Mouse (Mus musculus): ENCODE results near the gene Fbxo6. TPM values are rescaled to one million over a fixed set of nuclear protein-coding genes. Genes with fewer than 3 reads are reported as not detected.

Fbxo6 gene
- total RNA-seq (2023), result 17.5 TPM

DNA sequence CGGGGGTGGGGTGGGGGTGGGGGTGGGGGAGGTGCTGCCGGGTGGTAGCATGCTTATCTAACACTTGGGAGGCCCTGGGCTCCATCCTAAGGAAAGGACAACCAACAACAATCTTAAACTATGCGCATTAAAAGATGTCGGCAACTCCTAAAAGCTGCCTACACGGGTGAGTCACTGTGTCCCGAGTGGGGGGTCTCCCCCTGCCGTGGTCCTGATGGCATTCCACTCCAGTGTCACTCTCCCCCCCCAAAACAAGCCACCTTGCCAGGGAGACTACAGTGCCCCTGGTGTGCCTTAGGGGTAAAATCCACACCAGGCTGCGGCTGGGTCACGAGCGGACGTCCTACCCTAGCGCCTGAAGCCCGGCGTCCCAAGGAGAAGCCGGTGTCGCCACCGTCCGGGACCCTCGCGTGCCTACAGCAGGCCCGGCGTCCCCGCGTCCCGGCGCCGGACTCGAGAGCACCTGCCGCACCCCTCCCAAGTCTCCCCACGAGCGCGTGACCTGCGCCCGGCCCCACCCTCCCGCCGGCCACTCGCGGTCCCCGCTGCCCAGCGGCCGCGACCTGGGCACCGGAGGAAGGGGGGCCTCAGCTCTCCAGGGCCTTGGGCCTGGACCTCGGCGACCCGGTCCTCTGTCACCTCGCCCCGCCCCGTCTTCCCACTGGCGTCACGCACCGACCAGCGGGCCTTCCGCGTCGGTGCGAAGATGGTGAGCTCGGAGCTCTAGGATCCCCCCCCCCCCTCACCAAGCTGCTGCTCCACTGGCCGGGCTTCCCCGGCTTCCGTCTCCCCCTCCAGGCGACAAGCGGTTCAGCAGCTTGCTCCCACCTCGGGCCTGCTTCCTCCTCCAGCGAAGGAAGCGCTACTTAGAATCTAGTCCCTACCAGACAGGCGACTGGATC, at the start of gene Fbxo6:
Gene Fbxo6, minus strand, starts transcription at position 874 of the 902 bp plus-strand sequence.

DNA sequence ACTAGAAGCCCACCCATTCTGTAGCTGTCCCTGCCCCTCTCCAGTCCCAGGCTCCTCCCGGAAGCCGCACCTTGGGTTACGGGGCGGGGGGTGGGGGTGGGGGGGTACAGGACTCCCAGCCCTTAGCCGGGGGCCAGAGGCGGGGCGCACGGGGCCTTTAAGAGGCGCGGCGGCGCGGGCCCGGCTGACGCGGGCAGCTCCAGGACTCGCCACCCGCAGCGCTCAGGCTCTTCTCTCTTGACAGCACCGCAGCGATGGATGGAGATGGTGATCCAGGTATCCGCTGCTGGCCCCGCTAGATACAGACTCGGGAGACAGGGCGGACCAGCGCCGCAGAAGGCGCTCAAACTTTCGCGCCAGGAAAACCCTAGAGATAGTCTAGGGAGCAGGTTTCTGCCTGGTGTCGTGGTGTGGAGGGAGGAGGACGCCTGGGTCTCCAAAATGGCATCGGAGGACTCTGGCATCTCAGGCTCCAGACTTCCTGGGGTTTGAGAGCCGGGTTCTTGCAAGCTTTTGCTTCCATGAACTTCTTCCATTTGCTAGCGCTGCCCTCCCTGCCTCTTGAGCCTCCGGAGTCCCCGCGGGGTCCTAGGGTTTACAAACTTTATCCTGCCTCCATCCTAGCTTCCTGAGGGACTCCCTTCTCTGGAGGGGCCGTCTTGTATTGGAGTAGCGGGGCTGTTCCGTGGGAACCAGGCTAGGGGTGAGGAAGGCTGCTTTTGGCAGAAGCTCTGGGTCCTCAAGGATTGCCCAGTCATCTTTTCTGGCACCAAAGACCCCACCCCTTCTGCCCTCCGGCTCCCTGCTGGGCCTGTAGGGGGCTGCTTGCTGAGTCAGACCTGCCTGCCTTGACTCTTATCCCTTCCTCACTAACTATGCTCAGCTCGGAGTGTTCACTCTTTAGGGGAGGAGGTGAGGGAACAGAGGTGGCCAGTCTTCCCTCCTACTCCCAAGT, 8.8 kb upstream of the Fbxo6 start, which contains the start of the genes Fbxo44 and Fbxo2:
Gene Fbxo44, minus strand, starts transcription at position 47 of the 955 bp plus-strand sequence.
Gene Fbxo2, plus strand, starts transcription at position 186 of the 955 bp plus-strand sequence.

DNA sequence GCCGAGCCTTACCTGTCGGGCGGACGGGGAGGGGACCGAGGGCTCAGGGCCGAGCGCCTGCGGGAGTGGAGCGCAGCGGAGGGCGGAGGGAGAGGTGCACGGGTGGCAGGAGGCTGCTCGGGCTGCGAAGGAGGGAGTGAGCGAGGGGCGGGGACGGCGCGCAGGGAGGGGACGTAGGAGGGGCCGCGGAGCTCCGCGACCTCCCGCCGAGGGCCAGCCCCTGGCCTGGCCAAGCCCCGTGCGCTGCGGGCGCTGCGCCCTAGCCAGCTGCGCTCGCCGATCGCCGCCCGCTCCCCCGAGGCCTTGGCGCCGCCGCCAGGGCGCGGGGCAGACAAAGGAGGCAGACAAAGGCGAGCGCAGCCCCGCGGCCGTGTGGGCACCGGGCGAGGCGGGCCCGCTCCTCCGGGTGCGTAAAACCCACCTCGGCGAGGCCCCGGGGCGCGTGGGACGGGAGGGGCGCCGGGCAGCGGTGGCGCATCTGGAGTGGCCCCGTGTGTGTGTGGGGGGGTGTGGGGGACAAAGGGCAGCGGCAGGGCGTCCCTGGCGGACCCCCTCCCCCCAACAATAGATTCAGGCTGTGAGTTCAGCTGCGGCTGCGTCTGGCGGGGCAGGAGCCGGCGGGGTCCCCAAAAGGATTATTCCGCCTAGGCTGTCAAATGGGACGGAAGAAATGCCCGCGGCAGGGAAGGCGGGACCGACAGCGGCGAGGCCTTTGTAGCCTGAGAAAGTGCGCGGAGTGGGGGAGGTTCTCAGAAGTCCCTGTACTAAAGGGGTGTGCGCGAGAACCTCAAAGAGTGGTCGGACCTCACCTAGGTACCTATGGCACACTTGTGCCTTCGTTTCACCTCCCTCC, 21.2 kb downstream of the Fbxo6 start, which contains the start of gene Draxin:
Gene Draxin, minus strand, starts transcription at position 138 of the 853 bp plus-strand sequence.

DNA sequence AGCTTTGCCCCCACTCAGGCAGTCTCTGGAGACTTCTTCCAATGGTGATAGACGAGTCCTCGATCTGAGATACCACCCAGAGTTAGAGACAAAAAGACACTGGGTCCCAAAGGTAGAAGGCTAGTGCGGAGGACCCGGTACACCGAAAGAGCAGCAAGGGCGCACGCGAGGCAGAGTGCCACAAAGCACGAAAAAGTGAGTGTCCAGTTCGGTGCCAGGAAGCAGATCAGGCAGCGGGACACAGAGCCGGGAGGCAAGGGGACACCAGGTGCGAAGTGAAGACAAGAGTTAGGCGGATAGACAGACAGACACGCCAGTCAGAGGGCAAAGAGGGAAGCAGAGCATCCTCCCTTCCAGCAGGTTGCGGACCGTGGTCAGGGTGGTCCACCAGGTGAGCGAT, 21.8 kb downstream of the Fbxo6 start, which contains the start of gene Mad2l2:
Gene Mad2l2, plus strand, starts transcription at position 252 of the 400 bp plus-strand sequence.

Other genes starting within 250 kb of the Fbxo6 start
- gene Mfn2, start 247.4 kb downstream of the Fbxo6 start, total RNA-seq (2023), result 34.6 TPM
- 4.6 TPM for gene Plod1, start 215.4 kb downstream of the Fbxo6 start, total RNA-seq (2023)
- gene 2510039O18Rik, start 211.2 kb downstream of the Fbxo6 start, total RNA-seq (2023), result 59.8 TPM
- not detected for gene Nppb, start 166.4 kb downstream of the Fbxo6 start, total RNA-seq (2023)
- not detected for gene Nppa, start 151.4 kb downstream of the Fbxo6 start, total RNA-seq (2023)
- 30.9 TPM for gene Clcn6, start 113.3 kb downstream of the Fbxo6 start, total RNA-seq (2023)
- gene Mthfr, start 113.1 kb downstream of the Fbxo6 start, total RNA-seq (2023), result 34.5 TPM
- gene Agtrap, start 64.1 kb downstream of the Fbxo6 start, total RNA-seq (2023), result 16.3 TPM
- gene Mad2l2, start 21.8 kb downstream of the Fbxo6 start, total RNA-seq (2023), result 18.0 TPM
- gene Draxin, start 21.4 kb downstream of the Fbxo6 start, total RNA-seq (2023), result not detected
- 4.2 TPM for gene Fbxo44, start 8.3 kb upstream of the Fbxo6 start, total RNA-seq (2023)
- gene Fbxo2, start 8.5 kb upstream of the Fbxo6 start, total RNA-seq (2023), result not detected
- gene Disp3, start 135.8 kb upstream of the Fbxo6 start, total RNA-seq (2023), result not detected